Mouse (Mus musculus) megakaryocyte-erythroid progenitor cell, adult 5-6 weeks (primary cell): ENCODE results near the gene Cntn1. TPM values are rescaled to one million over a fixed set of nuclear protein-coding genes. Genes with fewer than 3 reads are reported as not detected.

ENCODE experiments used
- ATAC-seq: replicated peaks from 2 replicates; pipeline ENCODE4 v1.8.0; 2016; ENCODE audit warnings: mild to moderate bottlenecking, inconsistent platforms; ENCODE audit not compliant: severe bottlenecking, poor library complexity, low FRiP score, low TSS enrichment
- total RNA-seq, 2 experiments: library from RNA; stranded (forward) in 1 of 2; stranded (reverse) in 1 of 2; fragments of 200-1000, 215-1000 nt in 1 of 2; fragments of >200 nt in 1 of 2; fragmentation: Nextera tagmentation in 1 of 2; gene quantifications; 2 replicates each; pipeline ENCODE4 v1.2.3; 2014 to 2017

Gene Cntn1
- total RNA-seq, 2 experiments from 2014 or later = not detected

DNA sequence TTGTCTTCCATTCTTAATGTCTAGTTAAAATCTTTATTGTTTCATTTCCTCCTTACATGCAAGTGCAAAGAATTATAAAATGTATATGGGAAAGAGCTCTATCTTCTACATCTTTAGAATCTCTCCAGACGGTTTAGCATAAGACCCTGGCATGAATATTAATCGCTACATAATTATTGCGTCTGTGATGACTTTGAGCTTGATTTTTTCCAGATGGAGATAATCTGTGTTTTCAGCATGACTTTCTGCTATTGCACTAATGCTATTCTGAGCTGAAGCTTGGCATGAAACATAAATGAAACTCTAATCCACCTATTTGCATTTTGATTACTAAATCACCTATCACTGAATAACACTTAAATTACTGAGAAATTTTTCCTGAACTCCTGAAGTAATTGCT, 82.0 kb downstream of the Cntn1 start:
- no peak for ATAC-seq

GRCm38 (mm10) chr15:92134254-92134653, 83.3 kb downstream of the Cntn1 start:
- ATAC-seq = no peak

- ATAC-seq = no peak
Measured at GRCm38 (mm10) chr15:92137026-92137425, 86.1 kb downstream of the Cntn1 start.

DNA sequence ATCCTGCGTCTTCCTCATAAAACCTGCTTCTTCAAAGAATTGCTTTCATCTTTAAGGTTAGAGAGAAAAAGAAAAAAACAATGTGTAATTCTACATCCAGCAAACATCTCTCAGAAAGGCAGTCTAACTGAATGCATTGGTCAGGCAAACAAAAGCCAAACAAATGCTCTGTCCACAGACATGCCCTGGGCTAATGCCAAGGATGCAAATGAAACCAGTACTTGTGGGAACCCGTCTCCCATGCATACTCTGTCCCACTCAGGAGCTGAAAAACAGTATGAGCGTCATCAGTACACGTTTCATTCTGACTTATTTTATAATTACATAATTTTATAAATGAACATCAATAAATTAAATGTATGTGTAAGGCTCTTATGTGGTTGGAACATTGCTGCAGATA, 91.0 kb downstream of the Cntn1 start:
- no peak for ATAC-seq

DNA sequence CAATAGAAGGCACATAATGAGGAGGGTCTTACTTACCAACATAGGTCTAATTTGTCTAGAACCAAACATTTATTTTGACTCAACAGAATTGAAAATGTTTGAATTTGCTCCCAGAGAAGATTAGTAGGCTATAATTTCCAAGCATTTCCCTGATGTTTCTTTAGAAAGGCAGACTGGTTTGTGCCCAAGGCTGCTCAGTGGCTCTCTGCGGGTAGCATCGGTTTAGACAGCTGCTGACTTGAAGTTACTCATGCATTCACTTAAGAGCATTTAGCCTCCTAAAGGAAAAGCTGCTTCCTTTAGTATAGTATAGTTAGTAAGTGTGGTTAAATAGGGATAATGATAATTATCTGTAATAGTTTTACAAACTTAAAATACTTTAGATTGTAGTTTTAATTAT, 104.0 kb downstream of the Cntn1 start:
- no peak for ATAC-seq

DNA sequence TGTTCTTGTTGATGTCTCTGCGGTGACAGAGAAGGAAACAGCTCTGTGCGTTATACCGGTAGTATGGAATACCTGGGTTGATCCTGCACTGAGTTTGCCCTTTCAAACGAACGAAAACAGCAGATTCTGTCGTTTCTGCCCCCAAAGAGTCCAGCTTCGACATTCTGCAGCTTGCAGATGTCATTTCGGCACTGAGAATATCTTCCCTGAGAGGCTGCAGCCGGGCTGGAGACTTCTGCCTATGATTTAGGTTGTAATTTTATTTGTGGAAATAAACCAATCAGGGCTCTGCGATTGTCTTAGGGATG, 109.8 kb downstream of the Cntn1 start:
- no peak for ATAC-seq

DNA sequence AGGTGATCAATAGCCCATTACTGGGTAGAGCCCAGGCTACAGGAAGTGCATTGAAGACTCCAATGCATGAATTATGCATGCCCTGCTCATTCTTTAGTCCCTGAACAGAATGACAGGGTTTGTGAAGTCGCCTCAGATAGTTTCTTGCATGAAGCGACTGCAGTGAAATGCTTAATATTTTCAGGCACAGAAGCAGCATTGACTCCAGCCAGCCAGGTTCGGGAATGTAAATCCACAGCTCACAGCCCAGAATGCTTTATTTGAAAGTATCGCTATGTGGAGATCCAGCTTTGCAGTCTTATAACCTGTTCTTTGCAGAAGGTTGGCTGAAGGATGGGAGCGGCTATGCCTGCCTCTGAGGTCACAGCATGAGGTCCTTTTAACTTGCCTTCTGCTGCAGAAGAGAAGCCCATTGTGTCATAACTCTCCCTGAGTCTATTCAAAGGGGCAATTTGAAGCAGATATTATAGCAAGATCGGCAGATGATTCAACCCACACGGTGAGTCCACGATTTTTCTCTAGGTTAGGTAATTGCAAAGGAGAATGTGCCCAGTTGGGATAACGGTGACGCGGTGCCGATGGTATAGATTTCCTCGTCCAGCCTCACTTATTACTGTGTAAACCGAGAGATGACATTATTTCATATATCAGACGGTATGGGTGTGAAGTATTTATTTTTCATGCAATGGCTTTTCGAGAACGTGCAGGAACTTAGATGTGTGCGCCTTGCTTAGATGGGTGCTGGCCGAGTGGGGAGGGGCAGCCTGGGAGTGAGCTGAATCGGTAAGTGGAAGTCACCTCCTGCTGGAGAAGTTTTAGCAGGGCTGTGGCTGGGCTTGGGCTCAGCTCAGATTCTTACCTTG, 110.4 kb downstream of the Cntn1 start:
- ATAC-seq = no peak

DNA sequence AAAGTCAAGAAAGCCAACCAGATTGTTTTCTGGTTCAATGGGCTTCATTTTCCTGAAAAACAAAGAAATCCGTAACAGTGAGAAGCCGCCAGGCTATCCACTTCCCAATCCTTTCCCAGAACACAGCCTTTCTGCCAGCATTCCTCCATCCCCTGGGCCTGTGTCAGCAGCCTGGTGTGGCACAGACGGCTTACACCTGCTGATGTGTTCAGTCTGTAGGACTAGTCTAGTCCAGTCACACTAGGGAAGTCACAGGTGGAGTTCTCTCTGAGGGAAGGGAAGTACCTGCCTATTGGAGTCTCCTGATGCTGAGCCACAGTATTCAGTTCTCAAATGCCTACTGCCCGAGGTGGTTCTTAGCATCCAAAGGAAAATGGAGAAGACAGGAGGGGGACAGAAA, 111.9 kb downstream of the Cntn1 start:
- ATAC-seq = no peak

GRCm38 (mm10) chr15:92164127-92164526, 113.2 kb downstream of the Cntn1 start:
- ATAC-seq = no peak

GRCm38 (mm10) chr15:92166266-92166665, 115.3 kb downstream of the Cntn1 start:
- ATAC-seq = no peak

GRCm38 (mm10) chr15:92175739-92176138, 124.8 kb downstream of the Cntn1 start:
- no peak for ATAC-seq

- no peak for ATAC-seq
Measured at GRCm38 (mm10) chr15:92177413-92177812, 126.4 kb downstream of the Cntn1 start.

- ATAC-seq = no peak
Measured at GRCm38 (mm10) chr15:92185484-92185883, 134.5 kb downstream of the Cntn1 start.

- no peak for ATAC-seq
Measured at GRCm38 (mm10) chr15:92190000-92190399, 139.0 kb downstream of the Cntn1 start.

- ATAC-seq = no peak
Measured at GRCm38 (mm10) chr15:92200326-92200985, 149.5 kb downstream of the Cntn1 start.

- ATAC-seq = no peak
Measured at GRCm38 (mm10) chr15:92206695-92207094, 155.7 kb downstream of the Cntn1 start.

- ATAC-seq = no peak
Measured at GRCm38 (mm10) chr15:92209778-92210177, 158.8 kb downstream of the Cntn1 start.

DNA sequence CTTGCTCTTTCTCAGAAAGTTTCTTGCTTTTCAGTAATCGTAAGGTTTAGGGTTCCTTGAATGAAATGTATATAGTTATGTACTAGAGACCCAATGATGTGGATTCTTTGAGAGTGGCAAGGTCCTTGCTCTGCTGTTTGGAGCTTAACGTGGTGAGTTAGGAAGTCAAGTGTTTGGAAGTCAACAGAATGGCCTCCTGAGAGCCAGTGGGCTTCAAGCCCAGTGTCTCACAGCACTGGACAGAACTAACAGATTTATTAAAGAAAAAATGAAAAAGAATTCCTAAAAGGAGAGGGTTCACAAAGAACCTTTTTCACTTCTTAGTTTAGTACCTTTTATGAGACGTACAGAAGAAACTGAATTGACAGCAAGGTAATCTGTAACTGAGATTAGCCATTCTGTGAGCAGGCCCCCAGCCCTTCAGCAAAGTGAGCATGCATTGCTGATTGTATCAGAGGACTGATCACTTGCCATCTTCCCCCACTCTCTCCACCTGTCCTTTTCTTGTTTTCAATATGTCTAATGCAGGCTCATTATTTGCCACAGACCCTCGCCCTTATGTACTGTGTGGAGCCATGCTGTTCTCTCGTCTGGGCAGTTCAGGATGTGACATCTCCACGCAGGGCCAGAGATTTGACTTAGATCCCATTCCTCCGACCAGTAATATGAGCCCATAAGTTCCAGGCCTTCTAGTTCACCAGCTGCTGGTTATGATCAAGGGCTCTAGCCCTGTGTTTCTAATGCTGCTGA, 159.7 kb downstream of the Cntn1 start:
- no peak for ATAC-seq

GRCm38 (mm10) chr15:92215841-92216240, 164.9 kb downstream of the Cntn1 start:
- no peak for ATAC-seq

DNA sequence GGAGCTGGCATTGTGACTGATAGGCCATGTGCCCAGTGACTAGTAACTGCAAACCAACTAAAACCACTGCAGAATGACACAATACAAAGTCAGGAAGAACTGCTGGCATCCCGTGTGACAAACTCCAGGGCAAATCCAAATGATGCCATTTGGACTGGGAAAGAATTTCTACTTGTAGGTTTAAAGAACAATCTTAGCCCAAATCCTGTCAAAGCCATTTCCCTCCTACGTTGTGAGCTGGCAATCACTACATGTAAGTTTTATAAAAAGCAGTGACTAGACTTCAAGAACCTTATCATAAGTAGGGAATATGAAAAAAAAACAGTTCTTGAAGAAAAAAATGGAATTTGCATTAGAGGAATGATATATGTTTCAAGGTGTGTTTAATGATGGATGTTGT, 170.5 kb downstream of the Cntn1 start:
- no peak for ATAC-seq
